Mouse (Mus musculus): Measurements from ENCODE around the gene Ubxn10. TPM values are rescaled to one million over a fixed set of nuclear protein-coding genes. Genes with fewer than 3 reads are reported as not detected.

The Ubxn10 gene
- polyA plus RNA-seq, 1 experiment, result not detected

- no peak overlapping the region for H3K27ac ChIP-seq (ENCODE audit: insufficient read depth, low read depth, low read length)
- H3K4me3 ChIP-seq (ENCODE audit: insufficient read depth, low read length), result no peak overlapping the region
- H3K4me1 ChIP-seq (ENCODE audit: control insufficient read depth, insufficient read depth, low read length), result no peaks in the 10 kb centered on the region
- TF ChIP-seq POLR2A (IDR thresholded peaks at IDR 0.05; ENCODE audit: borderline replicate concordance, low read depth, low read length) (no peak), CTCF (IDR thresholded peaks at IDR 0.05; ENCODE audit: low read depth, low read length) (no peak)
Measured at GRCm38 (mm10) chr4:138718586-138719263, 18.2 kb downstream of the Ubxn10 start.

GRCm38 (mm10) chr4:138716697-138717096 is 20.3 kb downstream of the Ubxn10 start:
- Histone ChIP-seq H3K4me3 (ENCODE audit: insufficient read depth, low read length) (no peak overlapping the region), H3K27ac (ENCODE audit: insufficient read depth, low read depth, low read length) (no peak overlapping the region), H3K4me1 (ENCODE audit: control insufficient read depth, insufficient read depth, low read length) (no peaks in the 10 kb centered on the region)
- TF ChIP-seq POLR2A (IDR thresholded peaks at IDR 0.05; ENCODE audit: borderline replicate concordance, low read depth, low read length), result no peak
- TF ChIP-seq CTCF (IDR thresholded peaks at IDR 0.05; ENCODE audit: low read depth, low read length), result no peak

GRCm38 (mm10) chr4:138714186-138714585 is 22.8 kb downstream of the Ubxn10 start:
- TF ChIP-seq CTCF (IDR thresholded peaks at IDR 0.05; ENCODE audit: low read depth, low read length) (no peak), POLR2A (IDR thresholded peaks at IDR 0.05; ENCODE audit: borderline replicate concordance, low read depth, low read length) (no peak)
- Histone ChIP-seq H3K27ac (ENCODE audit: insufficient read depth, low read depth, low read length) (no peak overlapping the region), H3K4me3 (ENCODE audit: insufficient read depth, low read length) (no peak overlapping the region), H3K4me1 (ENCODE audit: control insufficient read depth, insufficient read depth, low read length) (no peaks in the 10 kb centered on the region)

- Histone ChIP-seq H3K4me1 (ENCODE audit: control insufficient read depth, insufficient read depth, low read length) (no peaks in the 10 kb centered on the region), H3K4me3 (ENCODE audit: insufficient read depth, low read length) (no peak overlapping the region), H3K27ac (ENCODE audit: insufficient read depth, low read depth, low read length) (no peak overlapping the region)
- TF ChIP-seq CTCF (IDR thresholded peaks at IDR 0.05; ENCODE audit: low read depth, low read length) (no peak), POLR2A (IDR thresholded peaks at IDR 0.05; ENCODE audit: borderline replicate concordance, low read depth, low read length) (no peak)
Measured at GRCm38 (mm10) chr4:138712621-138713020, 24.3 kb downstream of the Ubxn10 start.

GRCm38 (mm10) chr4:138712096-138712495 is 24.9 kb downstream of the Ubxn10 start:
- Histone ChIP-seq H3K4me3 (ENCODE audit: insufficient read depth, low read length) (no peak overlapping the region), H3K27ac (ENCODE audit: insufficient read depth, low read depth, low read length) (no peak overlapping the region), H3K4me1 (ENCODE audit: control insufficient read depth, insufficient read depth, low read length) (no peaks in the 10 kb centered on the region)
- no peak for TF ChIP-seq CTCF (IDR thresholded peaks at IDR 0.05; ENCODE audit: low read depth, low read length)

- TF ChIP-seq POLR2A (IDR thresholded peaks at IDR 0.05; ENCODE audit: borderline replicate concordance, low read depth, low read length) (no peak), CTCF (IDR thresholded peaks at IDR 0.05; ENCODE audit: low read depth, low read length) (no peak)
- no peaks in the 10 kb centered on the region for H3K4me1 ChIP-seq (ENCODE audit: control insufficient read depth, insufficient read depth, low read length)
- no peak overlapping the region for H3K27ac ChIP-seq (ENCODE audit: insufficient read depth, low read depth, low read length)
- H3K4me3 ChIP-seq (ENCODE audit: insufficient read depth, low read length), result no peak overlapping the region
Measured at GRCm38 (mm10) chr4:138711051-138711820, 25.7 kb downstream of the Ubxn10 start.

GRCm38 (mm10) chr4:138710633-138711032 is 26.3 kb downstream of the Ubxn10 start:
- Histone ChIP-seq H3K27ac (ENCODE audit: insufficient read depth, low read depth, low read length) (no peak overlapping the region), H3K4me1 (ENCODE audit: control insufficient read depth, insufficient read depth, low read length) (no peaks in the 10 kb centered on the region), H3K4me3 (ENCODE audit: insufficient read depth, low read length) (no peak overlapping the region)
- TF ChIP-seq CTCF (IDR thresholded peaks at IDR 0.05; ENCODE audit: low read depth, low read length), result no peak
- no peak for TF ChIP-seq POLR2A (IDR thresholded peaks at IDR 0.05; ENCODE audit: borderline replicate concordance, low read depth, low read length)

GRCm38 (mm10) chr4:138709944-138710343 is 27.0 kb downstream of the Ubxn10 start:
- no peak for TF ChIP-seq POLR2A (IDR thresholded peaks at IDR 0.05; ENCODE audit: borderline replicate concordance, low read depth, low read length)
- no peak for TF ChIP-seq CTCF (IDR thresholded peaks at IDR 0.05; ENCODE audit: low read depth, low read length)
- H3K4me1 ChIP-seq (ENCODE audit: control insufficient read depth, insufficient read depth, low read length), result no peaks in the 10 kb centered on the region
- no peak overlapping the region for H3K4me3 ChIP-seq (ENCODE audit: insufficient read depth, low read length)
- H3K27ac ChIP-seq (ENCODE audit: insufficient read depth, low read depth, low read length), result no peak overlapping the region

- Histone ChIP-seq H3K4me1 (ENCODE audit: control insufficient read depth, insufficient read depth, low read length) (no peaks in the 10 kb centered on the region), H3K4me3 (ENCODE audit: insufficient read depth, low read length) (no peak overlapping the region), H3K27ac (ENCODE audit: insufficient read depth, low read depth, low read length) (no peak overlapping the region)
- no peak for TF ChIP-seq CTCF (IDR thresholded peaks at IDR 0.05; ENCODE audit: low read depth, low read length)
- no peak for TF ChIP-seq POLR2A (IDR thresholded peaks at IDR 0.05; ENCODE audit: borderline replicate concordance, low read depth, low read length)
Measured at GRCm38 (mm10) chr4:138709246-138709645, 27.7 kb downstream of the Ubxn10 start.

- Histone ChIP-seq H3K4me3 (ENCODE audit: insufficient read depth, low read length) (no peak overlapping the region), H3K4me1 (ENCODE audit: control insufficient read depth, insufficient read depth, low read length) (no peaks in the 10 kb centered on the region), H3K27ac (ENCODE audit: insufficient read depth, low read depth, low read length) (no peak overlapping the region)
- TF ChIP-seq CTCF (IDR thresholded peaks at IDR 0.05; ENCODE audit: low read depth, low read length) (no peak), POLR2A (IDR thresholded peaks at IDR 0.05; ENCODE audit: borderline replicate concordance, low read depth, low read length) (no peak)
Measured at GRCm38 (mm10) chr4:138708636-138709035, 28.3 kb downstream of the Ubxn10 start.
